Mouse (Mus musculus) embryonic facial prominence, embryonic 10.5 days (tissue): ENCODE measurements around the gene Mreg. TPM values are rescaled to one million over a fixed set of nuclear protein-coding genes. Genes with fewer than 3 reads are reported as not detected.
A peak's percentile ranks its signal among the peaks of the same experiment; 100 is the strongest.
"Not testable (repeated sequence)": the region's sequence is repeated elsewhere in the genome, so short reads cannot be mapped to it uniquely, and the experiment has no call there.

Source experiments
- DNase-seq: peaks from one replicate; pipeline ENCODE4 v3.0.0-alpha.2; 2017; ENCODE audit warnings: low spot score
- H3K27ac ChIP-seq: fragments of 300-500 bp; sonication (generic); replicated peaks from 2 replicates; pipeline ENCODE4 v1.5.1; 2016; ENCODE audit warnings: mild to moderate bottlenecking
- H3K27me3 ChIP-seq: fragments of 300-500 bp; sonication (generic); replicated peaks from 2 replicates; pipeline ENCODE4 v1.6.1; 2016; ENCODE audit warnings: low read depth, mild to moderate bottlenecking; ENCODE audit not compliant: poor library complexity, severe bottlenecking
- H3K36me3 ChIP-seq: fragments of 300-500 bp; sonication (generic); replicated peaks from 2 replicates; pipeline ENCODE4 v1.6.1; 2016; ENCODE audit warnings: mild to moderate bottlenecking, moderate library complexity
- H3K4me1 ChIP-seq: fragments of 300-500 bp; sonication (generic); 2 replicates; pipeline ENCODE4 v1.6.1; 2016
- H3K4me3 ChIP-seq: fragments of 300-500 bp; sonication (generic); 2 replicates; pipeline ENCODE4 v1.5.1; 2016; ENCODE audit warnings: mild to moderate bottlenecking, moderate library complexity
- H3K9me3 ChIP-seq: fragments of 300-500 bp; sonication (generic); 2 replicates; pipeline ENCODE4 v1.6.1; 2016; ENCODE audit warnings: mild to moderate bottlenecking
- WGBS: fragments of 180-500 bp; shearing (Covaris S2); methylation state at CpG from one replicate; pipeline ENCODE4 v1.1.7; 2016; 5-methylcytosine and 5-hydroxymethylcytosine counted together
- polyA plus RNA-seq: library from polyadenylated mRNA; unstranded; fragments of >200 nt; fragmentation: Nextera tagmentation; extraction: Ambion mirVana; gene quantifications from 2 replicates; pipeline ENCODE4 v1.2.1, GENCODE M21; 2016

Gene Mreg
- 20.3 and 21.1 TPM in 2 replicates for polyA plus RNA-seq

GRCm38 (mm10) chr1:72211701-72212699 is at the start of gene Mreg:
Mreg (minus strand) TSS chr1:72212307.
- peak within 1 kb of the TSS; percentile 85 for H3K4me3 ChIP-seq
- H3K36me3 ChIP-seq = no peaks in the 10 kb centered on the region
- under 1% methylated on average over 89 of the region's 89 CpGs for WGBS
- DNase-seq = peak; percentile 80
- peaks cover 32% of the 10 kb centered on the region for H3K4me1 ChIP-seq
- peaks cover 17% of the 10 kb centered on the region; the same call in 1 of the 2 replicates for H3K27me3 ChIP-seq
- peak within 1 kb of the TSS; percentile 87 for H3K27ac ChIP-seq
- no peaks in the 10 kb centered on the region for H3K9me3 ChIP-seq

- WGBS = 85% methylated on average over 9 of the region's 9 CpGs
- H3K36me3 ChIP-seq = no peaks in the 10 kb centered on the region
- H3K27ac ChIP-seq = no peak overlapping the region
- H3K4me1 ChIP-seq = peaks cover 31% of the 10 kb centered on the region
- H3K4me3 ChIP-seq = no peak overlapping the region
- DNase-seq = no peak
- no peaks in the 10 kb centered on the region for H3K27me3 ChIP-seq
- no peaks in the 10 kb centered on the region for H3K9me3 ChIP-seq
Observed at GRCm38 (mm10) chr1:72256381-72257256, 44.5 kb upstream of the Mreg start.

GRCm38 (mm10) chr1:72255854-72256175 is 43.7 kb upstream of the Mreg start:
- Histone ChIP-seq H3K9me3 (no peaks in the 10 kb centered on the region), H3K36me3 (no peaks in the 10 kb centered on the region), H3K27me3 (no peaks in the 10 kb centered on the region), H3K27ac (peak overlapping the region; percentile 97), H3K4me1 (peaks cover 31% of the 10 kb centered on the region), H3K4me3 (peak overlapping the region; percentile 59; the same call in 1 of the 2 replicates)
- 37% methylated on average over 11 of the region's 11 CpGs for WGBS
- no peak for DNase-seq

- 6% methylated on average over 15 of the region's 15 CpGs for WGBS
- Histone ChIP-seq H3K9me3 (no peaks in the 10 kb centered on the region), H3K27ac (peak overlapping the region; percentile 97), H3K4me1 (peaks cover 31% of the 10 kb centered on the region), H3K36me3 (no peaks in the 10 kb centered on the region), H3K27me3 (no peaks in the 10 kb centered on the region), H3K4me3 (peak overlapping the region; percentile 59)
- peak; percentile 90 for DNase-seq
Observed at GRCm38 (mm10) chr1:72255062-72255853, 43.2 kb upstream of the Mreg start.

- peaks cover 29% of the 10 kb centered on the region for H3K4me1 ChIP-seq
- peak overlapping the region; percentile 97 for H3K27ac ChIP-seq
- H3K4me3 ChIP-seq = peak overlapping the region; percentile 59
- no peaks in the 10 kb centered on the region for H3K9me3 ChIP-seq
- no peaks in the 10 kb centered on the region for H3K27me3 ChIP-seq
- DNase-seq = peak; percentile 93
- 2% methylated on average over 35 of the region's 35 CpGs for WGBS
- H3K36me3 ChIP-seq = no peaks in the 10 kb centered on the region
Observed at GRCm38 (mm10) chr1:72254545-72255061, 42.5 kb upstream of the Mreg start.

- DNase-seq = peak; percentile 30
- H3K27me3 ChIP-seq = no peaks in the 10 kb centered on the region
- WGBS = 49% methylated on average over 11 of the region's 11 CpGs
Observed at GRCm38 (mm10) chr1:72253881-72254491, 41.9 kb upstream of the Mreg start.

GRCm38 (mm10) chr1:72251806-72252205 is 39.7 kb upstream of the Mreg start:
- H3K4me3 ChIP-seq = no peak overlapping the region
- WGBS = 83% methylated on average over 1 of the region's 1 CpGs
- DNase-seq = no peak

More at GRCm38 (mm10) chr1:72253881-72254491, 41.9 kb upstream of the Mreg start:
- Histone ChIP-seq H3K36me3 (no peaks in the 10 kb centered on the region), H3K4me1 (peaks cover 22% of the 10 kb centered on the region), H3K4me3 (peak overlapping the region; percentile 59), H3K27ac (peak overlapping the region; percentile 97), H3K9me3 (no peaks in the 10 kb centered on the region)

GRCm38 (mm10) chr1:72248226-72248737 is 36.2 kb upstream of the Mreg start:
- H3K27ac ChIP-seq, DNase-seq, H3K9me3 ChIP-seq, H3K27me3 ChIP-seq, H3K4me3 ChIP-seq, H3K4me1 ChIP-seq, H3K36me3 ChIP-seq: not testable (repeated sequence)
- 41% methylated on average over 9 of the region's 9 CpGs for WGBS

More at GRCm38 (mm10) chr1:72251806-72252205, 39.7 kb upstream of the Mreg start:
- H3K36me3 ChIP-seq = no peaks in the 10 kb centered on the region
- H3K4me1 ChIP-seq = peaks cover 19% of the 10 kb centered on the region
- no peaks in the 10 kb centered on the region for H3K9me3 ChIP-seq
- no peak overlapping the region for H3K27ac ChIP-seq
- H3K27me3 ChIP-seq = no peaks in the 10 kb centered on the region

GRCm38 (mm10) chr1:72244317-72245036 is 32.4 kb upstream of the Mreg start:
- peak; percentile 79 for DNase-seq
- no peaks in the 10 kb centered on the region for H3K27me3 ChIP-seq
- peak overlapping the region; percentile 18; the same call in 1 of the 2 replicates for H3K4me3 ChIP-seq
- H3K9me3 ChIP-seq = no peaks in the 10 kb centered on the region
- H3K4me1 ChIP-seq = peaks cover 3% of the 10 kb centered on the region; the same call in 1 of the 2 replicates
- H3K27ac ChIP-seq = no peak overlapping the region
- WGBS = under 1% methylated on average over 12 of the region's 12 CpGs
- H3K36me3 ChIP-seq = no peaks in the 10 kb centered on the region

- Histone ChIP-seq H3K4me1 (peaks cover 3% of the 10 kb centered on the region; the same call in 1 of the 2 replicates), H3K27ac (peak overlapping the region; percentile 99), H3K27me3 (no peaks in the 10 kb centered on the region), H3K36me3 (no peaks in the 10 kb centered on the region), H3K4me3 (peak overlapping the region; percentile 55), H3K9me3 (no peaks in the 10 kb centered on the region)
- DNase-seq = peak; percentile 97
- under 1% methylated on average over 47 of the region's 47 CpGs for WGBS
Observed at GRCm38 (mm10) chr1:72243656-72244316, 31.7 kb upstream of the Mreg start.
